Mouse (Mus musculus) myocyte (in vitro differentiated cells): ENCODE data around the gene Fam49a. TPM values are rescaled to one million over a fixed set of nuclear protein-coding genes. Genes with fewer than 3 reads are reported as not detected.
"Not testable (repeated sequence)": the region's sequence is repeated elsewhere in the genome, so short reads cannot be mapped to it uniquely, and the experiment has no call there.

ENCODE experiments used
- H3K27me3 ChIP-seq: one replicate; pipeline ENCODE4 v1.6.1; 2011; ENCODE audit not compliant: control insufficient read depth, insufficient read depth, insufficient read length
- H3K36me3 ChIP-seq: one replicate; pipeline ENCODE4 v1.6.1; 2011; ENCODE audit not compliant: control insufficient read depth, insufficient read depth
- H3K4me2 ChIP-seq: one replicate; pipeline ENCODE4 v1.6.1; 2011; ENCODE audit warnings: low read depth, control low read depth
- H3K4me3 ChIP-seq: one replicate; pipeline ENCODE4 v1.5.1; 2011; ENCODE audit warnings: mild to moderate bottlenecking, control low read depth, moderate library complexity
- H3K79me2 ChIP-seq: one replicate; pipeline ENCODE4 v1.6.1; 2011; ENCODE audit not compliant: control insufficient read depth, insufficient read depth
- H3ac ChIP-seq: one replicate; pipeline ENCODE4 v1.6.1; 2011; ENCODE audit not compliant: control insufficient read depth, insufficient read length
- CEBPB ChIP-seq: IDR thresholded peaks from 2 replicates; pipeline ENCODE4 v1.6.1; 2011; ENCODE audit warnings: mild to moderate bottlenecking, moderate library complexity; ENCODE audit not compliant: poor library complexity, insufficient read depth, severe bottlenecking
- E2F4 ChIP-seq: IDR thresholded peaks from one replicate; pipeline ENCODE4 v1.6.1; 2011; ENCODE audit warnings: mild to moderate bottlenecking, control low read depth, moderate library complexity; ENCODE audit not compliant: insufficient read depth
- MAX ChIP-seq: IDR thresholded peaks from one replicate; pipeline ENCODE4 v1.6.1; 2011; ENCODE audit warnings: low read depth, mild to moderate bottlenecking, control low read depth
- MYOD1 ChIP-seq, 3 experiments: IDR thresholded peaks; one replicate each; pipeline ENCODE4 v1.6.1; 2011; ENCODE audit warnings: control low read depth in 2 of 3, low read depth in 2 of 3, mild to moderate bottlenecking in 2 of 3, moderate library complexity in 1 of 3; ENCODE audit not compliant: insufficient read length in 2 of 3, control insufficient read depth in 1 of 3
- MYOG ChIP-seq, 3 experiments: IDR thresholded peaks; one replicate each; pipeline ENCODE4 v1.6.1; 2011; ENCODE audit warnings: control low read depth in 2 of 3, low read depth in 2 of 3, mild to moderate bottlenecking in 2 of 3; ENCODE audit not compliant: insufficient read length in 2 of 3, control insufficient read depth in 1 of 3, insufficient read depth in 1 of 3
- POLR2A ChIP-seq: IDR thresholded peaks from one replicate; pipeline ENCODE4 v1.6.1; 2011; ENCODE audit warnings: low read depth, mild to moderate bottlenecking, control low read depth, moderate library complexity; ENCODE audit not compliant: insufficient read length
- POLR2AphosphoS2 ChIP-seq: IDR thresholded peaks from one replicate; pipeline ENCODE4 v1.6.1; 2011; ENCODE audit warnings: low read depth, control low read depth; ENCODE audit not compliant: insufficient read length
- REST ChIP-seq: IDR thresholded peaks from one replicate; pipeline ENCODE4 v1.6.1; 2011; ENCODE audit warnings: mild to moderate bottlenecking, control low read depth, moderate library complexity; ENCODE audit not compliant: insufficient read depth, insufficient read length
- SRF ChIP-seq: IDR thresholded peaks from one replicate; pipeline ENCODE4 v1.6.1; 2011; ENCODE audit warnings: low read depth; ENCODE audit not compliant: control insufficient read depth, insufficient read length
- TCF12 ChIP-seq: IDR thresholded peaks from one replicate; pipeline ENCODE4 v1.6.1; 2011; ENCODE audit warnings: mild to moderate bottlenecking, control low read depth; ENCODE audit not compliant: poor library complexity, insufficient read depth, severe bottlenecking
- TCF3 ChIP-seq: IDR thresholded peaks from one replicate; pipeline ENCODE4 v1.6.1; 2011; ENCODE audit warnings: low read depth, control low read depth; ENCODE audit not compliant: insufficient read length
- USF1 ChIP-seq: IDR thresholded peaks from one replicate; pipeline ENCODE4 v1.6.1; 2011; ENCODE audit warnings: low read depth, mild to moderate bottlenecking, control low read depth, moderate library complexity
- polyA plus RNA-seq: library from polyadenylated mRNA; unstranded; fragments of >200 nt; fragmentation: generic; extraction: Trizol; gene quantifications from one replicate; pipeline ENCODE4 v1.2.1, GENCODE M21; 2012; ENCODE audit warnings: missing spikeins

Fam49a gene
- polyA plus RNA-seq, 1 experiment = not detected

- Histone ChIP-seq H3K27me3 (no peaks in the 10 kb centered on the region), H3K4me3 (no peak overlapping the region), H3ac (no peak overlapping the region), H3K79me2 (no peaks in the 10 kb centered on the region), H3K36me3 (no peaks in the 10 kb centered on the region), H3K4me2 (no peak overlapping the region)
- TF ChIP-seq MAX = no peak
- TF ChIP-seq MYOD1 (IDR thresholded peaks at IDR 0.05; ENCODE audit: control insufficient read depth in 1 of 3, insufficient read length in 2 of 3, low read depth in 2 of 3) = no peak
- no peak for TF ChIP-seq POLR2A
- no peak for TF ChIP-seq MYOG (IDR thresholded peaks at IDR 0.05; ENCODE audit: control insufficient read depth in 1 of 3, insufficient read depth in 1 of 3, insufficient read length in 2 of 3, low read depth in 2 of 3)
- TF ChIP-seq E2F4 = no peak
- no peak for TF ChIP-seq USF1
- TF ChIP-seq TCF12 = no peak
- TF ChIP-seq POLR2AphosphoS2 = no peak
- TF ChIP-seq TCF3 = no peak
- no peak for TF ChIP-seq CEBPB
- no peak for TF ChIP-seq SRF
These were observed 31.8 kb upstream of the Fam49a start for GRCm38 (mm10) chr12:12230031-12230557.

- Histone ChIP-seq H3K36me3 (no peaks in the 10 kb centered on the region), H3K4me2 (no peak overlapping the region), H3K79me2 (no peaks in the 10 kb centered on the region), H3K27me3 (no peaks in the 10 kb centered on the region), H3K4me3 (no peak overlapping the region), H3ac (no peak overlapping the region)
- no peak for TF ChIP-seq CEBPB
- TF ChIP-seq E2F4 = no peak
These were observed 29.8 kb upstream of the Fam49a start for GRCm38 (mm10) chr12:12232097-12232496.

- no peak overlapping the region for H3K4me3 ChIP-seq
- H3K79me2 ChIP-seq = no peaks in the 10 kb centered on the region
- no peak overlapping the region for H3K4me2 ChIP-seq
- no peak for TF ChIP-seq REST
- TF ChIP-seq USF1 = no peak
- TF ChIP-seq POLR2AphosphoS2 = no peak
- no peak for TF ChIP-seq MYOG (IDR thresholded peaks at IDR 0.05; ENCODE audit: control insufficient read depth in 1 of 3, insufficient read depth in 1 of 3, insufficient read length in 2 of 3, low read depth in 2 of 3)
- TF ChIP-seq MYOD1 (IDR thresholded peaks at IDR 0.05; ENCODE audit: control insufficient read depth in 1 of 3, insufficient read length in 2 of 3, low read depth in 2 of 3) = no peak
- H3K27me3 ChIP-seq = no peaks in the 10 kb centered on the region
- H3K36me3 ChIP-seq = no peaks in the 10 kb centered on the region
- no peak overlapping the region for H3ac ChIP-seq
These were observed 25.0 kb upstream of the Fam49a start for GRCm38 (mm10) chr12:12236978-12237377.

- H3K27me3 ChIP-seq = no peaks in the 10 kb centered on the region
- no peak overlapping the region for H3K4me3 ChIP-seq
- no peak overlapping the region for H3K4me2 ChIP-seq
- TF ChIP-seq USF1 (no peak), TCF3 (no peak), POLR2AphosphoS2 (no peak), SRF (no peak), MYOG (IDR thresholded peaks at IDR 0.05; ENCODE audit: control insufficient read depth in 1 of 3, insufficient read depth in 1 of 3, insufficient read length in 2 of 3, low read depth in 2 of 3) (no peak), TCF12 (no peak), POLR2A (no peak), E2F4 (no peak), MAX (no peak), CEBPB (no peak), REST (no peak), MYOD1 (IDR thresholded peaks at IDR 0.05; ENCODE audit: control insufficient read depth in 1 of 3, insufficient read length in 2 of 3, low read depth in 2 of 3) (no peak)
- no peaks in the 10 kb centered on the region for H3K36me3 ChIP-seq
- H3ac ChIP-seq = no peak overlapping the region
- H3K79me2 ChIP-seq = no peaks in the 10 kb centered on the region
These were observed 22.4 kb upstream of the Fam49a start for GRCm38 (mm10) chr12:12239502-12239901.

GRCm38 (mm10) chr12:12243148-12243547 lies 18.8 kb upstream of the Fam49a start:
- no peak overlapping the region for H3K4me2 ChIP-seq
- H3K27me3 ChIP-seq = no peaks in the 10 kb centered on the region
- H3K36me3 ChIP-seq = no peaks in the 10 kb centered on the region
- no peak overlapping the region for H3ac ChIP-seq
- H3K79me2 ChIP-seq = no peaks in the 10 kb centered on the region
- no peak for TF ChIP-seq POLR2AphosphoS2
- TF ChIP-seq TCF3 = no peak
- no peak for TF ChIP-seq CEBPB
- no peak for TF ChIP-seq MAX
- TF ChIP-seq USF1 = no peak
- TF ChIP-seq SRF = no peak
- TF ChIP-seq MYOD1 (IDR thresholded peaks at IDR 0.05; ENCODE audit: control insufficient read depth in 1 of 3, insufficient read length in 2 of 3, low read depth in 2 of 3) = no peak
- TF ChIP-seq E2F4 = no peak
- TF ChIP-seq POLR2A = no peak
- TF ChIP-seq REST = no peak
- TF ChIP-seq MYOG (IDR thresholded peaks at IDR 0.05; ENCODE audit: control insufficient read depth in 1 of 3, insufficient read depth in 1 of 3, insufficient read length in 2 of 3, low read depth in 2 of 3) = no peak
- TF ChIP-seq TCF12 = no peak
- H3K4me3 ChIP-seq = no peak overlapping the region

GRCm38 (mm10) chr12:12247023-12247422 lies 14.9 kb upstream of the Fam49a start:
- not testable (repeated sequence) for H3K27me3 ChIP-seq, H3ac ChIP-seq, H3K79me2 ChIP-seq, H3K4me2 ChIP-seq, H3K36me3 ChIP-seq, H3K4me3 ChIP-seq
